Mouse (Mus musculus) layer of hippocampus, postnatal 25 days (tissue): Measurements from ENCODE around the gene Tpd52l2. TPM values are rescaled to one million over a fixed set of nuclear protein-coding genes. Genes with fewer than 3 reads are reported as not detected.
"Not testable (repeated sequence)": the region's sequence is repeated elsewhere in the genome, so short reads cannot be mapped to it uniquely, and the experiment has no call there.

Experiments used
- DNase-seq, 2 experiments: peaks; one replicate each; pipeline ENCODE4 v3.0.0; 2022; ENCODE audit warnings: mixed read lengths in 2 of 2, low spot score in 1 of 2; ENCODE audit errors: extremely low spot score in 1 of 2
- total RNA-seq, 2 experiments: library from RNA; stranded (reverse); gene quantifications; 2 replicates each; pipeline ENCODE4 v1.2.3; 2021

Tpd52l2 gene
- total RNA-seq, 2 experiments from 2014 or later: 75.4 to 79.1 TPM

- DNase-seq: no peak
Observed at GRCm38 (mm10) chr2:181485741-181486140, 11.2 kb upstream of the Tpd52l2 start.

GRCm38 (mm10) chr2:181487338-181488277 lies 9.3 kb upstream of the Tpd52l2 start:
- DNase-seq: no peak

- DNase-seq: no peak
Observed at GRCm38 (mm10) chr2:181491432-181492205, 5.3 kb upstream of the Tpd52l2 start.

GRCm38 (mm10) chr2:181492206-181492605 lies 4.7 kb upstream of the Tpd52l2 start:
- no peak for DNase-seq

- DNase-seq: no peak
Observed at GRCm38 (mm10) chr2:181493156-181493927, 3.6 kb upstream of the Tpd52l2 start, which contains the start of gene Abhd16b. TSS of gene Abhd16b (plus strand) at chr2:181493206.

- no peak for DNase-seq
Observed at GRCm38 (mm10) chr2:181494266-181494945, 2.5 kb upstream of the Tpd52l2 start.

- DNase-seq: not testable (repeated sequence)
Observed at GRCm38 (mm10) chr2:181495845-181496244, 1.1 kb upstream of the Tpd52l2 start.

GRCm38 (mm10) chr2:181496281-181496680 lies 661 bp upstream of the Tpd52l2 start:
- DNase-seq: peak in 1 of 2 experiments; percentile 57

- DNase-seq: no peak
Observed at GRCm38 (mm10) chr2:181497548-181497875, 570 bp downstream of the Tpd52l2 start.

- no peak for DNase-seq
Observed at GRCm38 (mm10) chr2:181498644-181499043, 1.7 kb downstream of the Tpd52l2 start.

- DNase-seq: no peak
Observed at GRCm38 (mm10) chr2:181509191-181509590, 12.2 kb downstream of the Tpd52l2 start.

- no peak for DNase-seq
Observed at GRCm38 (mm10) chr2:181511231-181511630, 14.3 kb downstream of the Tpd52l2 start.

- DNase-seq: no peak
Observed at GRCm38 (mm10) chr2:181519201-181519600, 22.3 kb downstream of the Tpd52l2 start.

- peak; percentile 90 to 96 for DNase-seq
Observed at GRCm38 (mm10) chr2:181520118-181520935, 23.4 kb downstream of the Tpd52l2 start, which contains the start of gene Dnajc5. TSS of gene Dnajc5 (plus strand) at chr2:181520485.

GRCm38 (mm10) chr2:181520936-181521227 lies 23.9 kb downstream of the Tpd52l2 start:
- DNase-seq: no peak

GRCm38 (mm10) chr2:181521491-181521890 lies 24.5 kb downstream of the Tpd52l2 start:
- DNase-seq: no peak

GRCm38 (mm10) chr2:181522811-181523210 lies 25.9 kb downstream of the Tpd52l2 start:
- no peak for DNase-seq

- DNase-seq: no peak
Observed at GRCm38 (mm10) chr2:181525526-181525925, 28.6 kb downstream of the Tpd52l2 start.

GRCm38 (mm10) chr2:181529076-181529475 lies 32.1 kb downstream of the Tpd52l2 start:
- DNase-seq: no peak
